Mouse (Mus musculus) bone marrow macrophage, adult 2 months (primary cell): Measurements from ENCODE around the gene Ddr1.

Experiments used
- CTCF ChIP-seq: IDR thresholded peaks from 2 replicates; pipeline ENCODE4 v1.5.1; 2012; ENCODE audit warnings: low read depth, mild to moderate bottlenecking, low read length, moderate library complexity
- POLR2A ChIP-seq: IDR thresholded peaks from 2 replicates; pipeline ENCODE4 v1.6.1; 2012; ENCODE audit warnings: mild to moderate bottlenecking, low read depth, low read length, borderline replicate concordance

DNA sequence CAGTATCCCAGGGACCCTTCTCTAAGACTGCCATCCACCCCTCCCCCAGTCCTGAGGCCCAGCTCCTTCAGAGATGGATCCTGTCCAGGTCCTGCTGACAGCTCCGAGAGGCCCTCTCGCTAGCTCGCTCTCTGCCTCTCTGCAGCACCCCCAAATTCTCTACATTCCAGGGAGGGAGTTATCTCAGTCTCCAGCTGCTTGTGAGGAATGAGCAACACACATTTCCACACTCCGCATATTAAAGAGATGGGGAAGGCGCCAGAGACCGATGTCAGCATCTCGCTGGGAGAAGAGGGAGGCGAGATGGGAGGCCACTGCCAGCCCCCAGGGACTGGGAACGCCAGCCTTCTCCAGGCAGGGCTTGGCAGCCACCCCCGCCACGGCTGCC, 15.9 kb upstream of the Ddr1 start:
- TF ChIP-seq CTCF = no peak
- TF ChIP-seq POLR2A = no peak
